ENCODE assay signal across 15 mouse cellular contexts in genomic region chr4:12628702-12629374, GRCm38 (mm10).
A peak's percentile ranks its signal among the peaks of the same experiment; 100 is the strongest.
DNase-seq lines count a peak whose midpoint lies in the region; ATAC-seq lines count a peak whose summit lies in the region.
"Had no signal": no experiment of that assay in that cellular context is flagged by ENCODE, and none has a peak within 500 bp of the region (broad histone marks: within the 10 kb centered on the region; RNA-seq: fewer than 3 reads in every experiment).

No protein-coding gene starts in this region.

- 0 out of 2 replicates have a peak, but pooled peaks cover 5% of the 10 kb centered on the region for H3K4me1 ChIP-seq in hindbrain, embryonic 14.5 days (replicated peaks; ENCODE audit: control insufficient read depth, insufficient read depth, low read length)
- no peaks in the 10 kb centered on the region for H3K4me1 ChIP-seq in midbrain, embryonic 15.5 days
- H3K4me1 ChIP-seq: limb, embryonic 13.5 days had no signal

- DNase-seq in embryo, embryonic 10 days (ENCODE audit: low spot score), result peak; percentile 68
- peak; percentile 14 for DNase-seq in embryo, embryonic 11.5 days (ENCODE audit: low read depth, low spot score)
- DNase-seq in hindbrain, embryonic 14.5 days (ENCODE audit: low spot score), result no peak
- DNase-seq in ovary, postnatal 10 days (ENCODE audit: low spot score), result no peak
- DNase-seq in thymus, adult 18-20 months, result no peak
- DNase-seq in cerebellum, adult 9-11 months, result no peak
- DNase-seq: adrenal gland, postnatal 25 days; cerebellum, postnatal 25 days; gastrocnemius, adult 2 months; kidney, adult 8-10 months; liver, postnatal 0 days had no signal

- no peaks in the 10 kb centered on the region for H3K9me3 ChIP-seq in hindbrain, embryonic 14.5 days (ENCODE audit: control insufficient read depth, low read length)
- H3K9me3 ChIP-seq in midbrain, embryonic 15.5 days, result no peaks in the 10 kb centered on the region
- H3K9me3 ChIP-seq: limb, embryonic 13.5 days had no signal

- H3K4me3 ChIP-seq in hindbrain, embryonic 14.5 days (replicated peaks; ENCODE audit: low read length), result no peak overlapping the region
- H3K4me3 ChIP-seq in midbrain, embryonic 15.5 days, result no peak overlapping the region
- H3K4me3 ChIP-seq: gastrocnemius, adult 2 months; limb, embryonic 13.5 days had no signal

- no peak overlapping the region for H3K27ac ChIP-seq in hindbrain, embryonic 14.5 days
- H3K27ac ChIP-seq in midbrain, embryonic 15.5 days, result no peak overlapping the region
- H3K27ac ChIP-seq: gastrocnemius, adult 2 months; limb, embryonic 13.5 days; macrophage had no signal

- no peak overlapping the region for H3K4me2 ChIP-seq in hindbrain, embryonic 14.5 days (replicated peaks)
- H3K4me2 ChIP-seq in midbrain, embryonic 15.5 days, result no peak overlapping the region
- H3K4me2 ChIP-seq: limb, embryonic 13.5 days had no signal

- peak; percentile 60; the same call in 1 of the 2 replicates for ATAC-seq in hindbrain, embryonic 14.5 days (ENCODE audit: low FRiP score)
- ATAC-seq in midbrain, embryonic 15.5 days (replicated peaks), result peak; percentile 80
- ATAC-seq: CD4-positive, CD25-positive, alpha-beta regulatory T cell, adult 4 months; liver, postnatal 0 days had no signal

- WGBS in hindbrain, embryonic 14.5 days, result 20% methylated on average over 5 of the region's 5 CpGs
- 21% methylated on average over 5 of the region's 5 CpGs for WGBS in midbrain, embryonic 15.5 days

- H3K36me3 ChIP-seq in hindbrain, embryonic 14.5 days (replicated peaks; ENCODE audit: control insufficient read depth, insufficient read depth), result no peaks in the 10 kb centered on the region
- H3K36me3 ChIP-seq in midbrain, embryonic 15.5 days (replicated peaks), result no peaks in the 10 kb centered on the region
- H3K36me3 ChIP-seq: limb, embryonic 13.5 days had no signal

- H3K9ac ChIP-seq in hindbrain, embryonic 14.5 days, result no peak overlapping the region
- no peak overlapping the region for H3K9ac ChIP-seq in midbrain, embryonic 15.5 days
- H3K9ac ChIP-seq: limb, embryonic 13.5 days; liver, postnatal 0 days had no signal

- peaks cover 7% of the 10 kb centered on the region for H3K27me3 ChIP-seq in hindbrain, embryonic 14.5 days (ENCODE audit: control insufficient read depth, insufficient read depth, low read length)
- H3K27me3 ChIP-seq in midbrain, embryonic 15.5 days (replicated peaks), result no peaks in the 10 kb centered on the region
- H3K27me3 ChIP-seq: limb, embryonic 13.5 days had no signal

Comparison
In these comparisons a context has a peak if more than half of its experiments do, and no peak if none do; other contexts are left out.
1. DNase-seq: peak in embryo, embryonic 10 days (single experiment) and embryo, embryonic 11.5 days (single experiment); none in hindbrain, embryonic 14.5 days (single experiment), ovary, postnatal 10 days (single experiment), thymus, adult 18-20 months (0 of 2) and cerebellum, adult 9-11 months (single experiment).